Mouse (Mus musculus): Measurements from ENCODE around the gene Upk3b. TPM values are rescaled to one million over a fixed set of nuclear protein-coding genes. Genes with fewer than 3 reads are reported as not detected.

Gene Upk3b
- polyA plus RNA-seq (2021; fragmentation: Nextera tagmentation), result not detected in 2 replicates
- long read RNA-seq, experiment 1, result 0 reads
- long read RNA-seq, experiment 2, result 0 reads

DNA sequence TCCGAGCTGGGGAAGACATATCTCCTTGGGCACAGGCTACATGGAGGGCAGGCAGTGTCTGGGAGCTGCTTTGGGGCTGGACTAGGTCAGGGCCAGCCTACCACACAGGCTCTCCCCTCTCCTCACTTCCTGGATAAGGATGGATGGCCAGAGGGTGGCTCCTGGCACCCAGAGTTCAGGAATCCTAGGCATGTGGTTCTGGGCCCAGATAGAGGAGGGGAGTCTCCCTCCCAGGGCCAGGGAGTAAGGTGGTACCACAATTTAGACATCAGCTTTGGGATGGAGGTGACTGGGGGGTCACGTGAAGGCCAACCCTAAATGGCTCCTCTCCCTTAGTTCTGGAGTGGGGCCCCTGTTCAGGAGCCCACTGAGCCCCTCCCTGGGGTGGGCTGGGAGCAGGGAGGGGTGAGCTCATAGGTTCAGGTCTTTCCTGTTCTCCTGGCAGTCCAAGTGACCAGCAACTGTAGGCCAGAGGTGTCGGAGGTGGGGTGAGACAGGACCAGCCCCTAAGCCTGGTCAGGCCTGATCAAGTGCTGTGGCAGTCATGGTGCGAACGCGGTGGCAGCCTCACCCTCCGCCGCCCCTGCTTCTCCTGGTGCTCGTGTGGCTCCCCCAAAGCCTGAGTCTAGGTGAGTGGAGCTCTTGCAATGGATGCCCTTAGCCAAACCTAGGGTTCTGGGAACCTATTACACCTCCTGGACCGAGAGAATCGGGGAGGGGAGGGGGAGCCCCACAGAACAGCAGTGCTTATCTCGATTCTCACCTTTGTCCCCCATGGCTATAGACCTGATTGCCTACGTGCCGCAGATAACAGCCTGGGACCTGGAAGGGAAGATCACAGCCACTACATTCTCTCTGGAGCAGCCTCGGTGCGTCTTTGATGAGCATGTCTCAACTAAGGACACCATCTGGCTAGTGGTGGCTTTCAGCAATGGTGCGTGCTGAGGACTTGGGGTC is at the start of gene Upk3b:
Gene Upk3b (plus strand): TSS at position 239 of the 957 bp plus-strand sequence.

DNA sequence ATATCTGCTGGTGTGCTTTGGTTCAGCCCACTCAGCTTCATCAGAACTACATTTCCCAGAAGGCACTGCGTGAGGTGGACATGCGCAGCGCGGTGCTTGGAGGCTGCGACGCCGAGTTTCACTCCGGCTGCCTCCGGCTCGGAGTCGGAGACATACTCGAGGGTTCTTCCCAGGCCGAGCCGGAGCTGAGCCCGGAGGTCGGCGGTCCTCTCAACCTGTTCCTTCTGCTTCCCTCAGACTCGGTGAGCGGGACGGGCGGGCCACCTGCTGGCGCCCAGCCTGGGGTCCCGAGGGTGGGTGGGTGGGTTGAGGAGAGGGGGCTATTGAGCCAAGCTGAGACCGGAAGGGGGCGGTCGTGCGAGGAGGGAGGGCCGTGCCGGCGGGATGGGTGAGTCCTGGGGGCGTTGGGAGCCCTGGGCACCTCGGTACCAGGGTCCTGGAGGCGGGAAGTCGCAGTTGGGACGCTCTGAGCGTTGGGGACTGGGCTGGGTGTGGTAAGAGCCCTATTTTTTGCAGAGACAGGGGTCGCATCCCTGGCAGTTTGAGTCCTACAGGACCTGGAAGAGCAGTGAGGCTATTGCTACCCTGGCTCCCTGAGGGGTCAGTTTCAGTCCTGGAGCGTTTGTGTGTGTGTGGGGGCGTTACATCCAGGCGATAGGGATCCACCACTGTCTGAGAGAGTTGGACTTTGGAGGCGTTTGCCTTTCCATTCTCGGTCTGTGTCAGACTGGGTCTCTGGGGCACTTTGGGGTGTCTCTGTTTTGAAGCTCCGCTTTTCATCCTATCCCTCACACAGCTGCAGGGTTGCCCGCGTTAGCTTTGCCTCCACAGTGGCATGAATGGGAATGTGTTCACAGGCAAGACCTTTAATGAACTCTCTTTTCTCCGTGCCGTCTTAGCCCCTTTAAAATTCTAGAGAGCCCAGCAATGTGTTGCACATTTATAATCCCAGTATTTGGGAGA is 43.3 kb upstream of the Upk3b start, which contains the start of gene Dtx2:
Gene Dtx2 (plus strand): TSS at position 76 of the 963 bp plus-strand sequence.

DNA sequence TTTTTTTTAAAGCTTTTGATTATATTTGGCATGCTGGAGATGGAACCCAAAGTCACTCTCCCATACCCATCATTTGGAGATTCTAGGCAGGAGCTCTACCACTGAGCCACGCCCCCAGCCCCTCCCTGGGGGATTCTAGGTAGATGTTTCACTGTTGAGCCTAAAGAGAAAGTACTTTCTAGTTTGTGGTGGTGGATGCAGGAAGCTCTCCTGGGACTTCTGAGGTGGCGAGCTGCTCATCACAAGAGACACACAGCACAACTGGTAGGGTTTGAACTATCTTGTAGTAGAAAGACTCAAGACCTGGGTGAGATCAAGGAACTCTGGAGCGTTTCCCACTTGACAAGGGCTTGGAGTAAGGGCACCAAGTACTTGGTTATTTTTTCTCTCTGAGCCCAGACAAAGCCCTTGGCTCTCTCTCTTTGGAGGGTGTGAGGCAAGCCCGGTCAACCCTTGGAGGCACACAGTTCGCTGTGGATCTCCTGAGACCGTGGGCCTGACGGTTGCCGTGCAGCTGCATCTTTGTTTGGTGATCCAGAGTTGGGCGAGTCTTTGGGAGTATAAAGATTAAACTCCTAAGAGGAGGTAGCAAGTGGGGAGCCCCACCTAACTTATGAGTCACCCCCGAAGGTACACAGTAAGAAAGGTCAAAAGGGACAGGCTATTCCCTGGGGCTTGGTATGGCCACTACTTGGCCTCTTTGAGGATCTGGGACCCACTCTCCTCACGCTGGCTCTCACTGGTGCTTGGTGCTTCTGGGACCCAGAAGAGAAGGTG is 16.2 kb downstream of the Upk3b start, which contains the start of gene Upk3bl:
Gene Upk3bl (plus strand): TSS at position 192 of the 777 bp plus-strand sequence.

DNA sequence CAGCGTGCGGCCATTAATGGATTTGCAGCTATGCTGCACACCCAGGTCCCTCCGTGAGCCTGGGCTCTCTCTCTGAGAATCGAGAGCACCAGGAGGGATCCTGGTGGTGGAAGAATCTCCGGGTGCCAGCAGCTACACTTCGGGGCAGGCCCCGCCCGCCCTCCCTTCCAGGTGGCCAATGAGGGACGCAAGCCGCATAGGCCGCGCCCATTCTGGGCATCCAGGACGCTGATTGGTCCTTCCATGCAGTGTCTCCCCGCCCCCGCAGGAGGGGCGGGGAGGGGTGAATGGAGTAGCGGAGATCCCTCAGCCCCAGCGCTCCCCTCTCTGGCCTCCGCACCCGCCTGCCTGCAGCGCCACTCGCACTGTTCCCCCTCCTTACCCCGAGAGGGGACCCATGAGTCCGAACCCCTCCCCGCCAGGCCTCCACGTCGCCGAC is 45.4 kb downstream of the Upk3b start, which contains the start of gene Rasa4:
Gene Rasa4 (plus strand): TSS at position 248 of the 439 bp plus-strand sequence.

Other genes with a start within 250 kb of the Upk3b start
- 16.5 and 16.8 TPM in 2 replicates for gene Srrm3, start 231.6 kb upstream of the Upk3b start, polyA plus RNA-seq (2021; fragmentation: Nextera tagmentation)
- 28.3 and 33.6 TPM in 2 replicates for gene Hspb1, start 150.6 kb upstream of the Upk3b start, polyA plus RNA-seq (2021; fragmentation: Nextera tagmentation)
- 463 and 554 TPM in 2 replicates for gene Ywhag, start 103.9 kb upstream of the Upk3b start, polyA plus RNA-seq (2021; fragmentation: Nextera tagmentation)
- gene Ssc4d, start 64.0 kb upstream of the Upk3b start, polyA plus RNA-seq (2021; fragmentation: Nextera tagmentation), result 0.93 and 0.94 TPM in 2 replicates
- gene Zp3, start 58.4 kb upstream of the Upk3b start, polyA plus RNA-seq (2021; fragmentation: Nextera tagmentation), result 0.18 and 0.56 TPM in 2 replicates
- gene Dtx2, start 43.7 kb upstream of the Upk3b start, polyA plus RNA-seq (2021; fragmentation: Nextera tagmentation), result 7.4 and 7.7 TPM in 2 replicates
- 0.53 and 0.93 TPM in 2 replicates for gene Upk3bl, start 16.0 kb downstream of the Upk3b start, polyA plus RNA-seq (2021; fragmentation: Nextera tagmentation)
- 1.7 and 2.0 TPM in 2 replicates for gene Rasa4, start 45.4 kb downstream of the Upk3b start, polyA plus RNA-seq (2021; fragmentation: Nextera tagmentation)
- 153 and 176 TPM in 2 replicates for gene Polr2j, start 78.1 kb downstream of the Upk3b start, polyA plus RNA-seq (2021; fragmentation: Nextera tagmentation)
- 5.6 and 6.3 TPM in 2 replicates for gene Lrwd1, start 97.6 kb downstream of the Upk3b start, polyA plus RNA-seq (2021; fragmentation: Nextera tagmentation)
- gene Alkbh4, start 97.7 kb downstream of the Upk3b start, polyA plus RNA-seq (2021; fragmentation: Nextera tagmentation), result 10.3 and 10.5 TPM in 2 replicates
- 79.5 and 83.7 TPM in 2 replicates for gene Orai2, start 132.2 kb downstream of the Upk3b start, polyA plus RNA-seq (2021; fragmentation: Nextera tagmentation)
- 32.3 and 36.3 TPM in 2 replicates for gene Prkrip1, start 160.5 kb downstream of the Upk3b start, polyA plus RNA-seq (2021; fragmentation: Nextera tagmentation)
- 0.90 and 1.5 TPM in 2 replicates for gene Sh2b2, start 208.1 kb downstream of the Upk3b start, polyA plus RNA-seq (2021; fragmentation: Nextera tagmentation)